8 mouse cellular contexts compared by ENCODE assay signal in the genomic region with DNA sequence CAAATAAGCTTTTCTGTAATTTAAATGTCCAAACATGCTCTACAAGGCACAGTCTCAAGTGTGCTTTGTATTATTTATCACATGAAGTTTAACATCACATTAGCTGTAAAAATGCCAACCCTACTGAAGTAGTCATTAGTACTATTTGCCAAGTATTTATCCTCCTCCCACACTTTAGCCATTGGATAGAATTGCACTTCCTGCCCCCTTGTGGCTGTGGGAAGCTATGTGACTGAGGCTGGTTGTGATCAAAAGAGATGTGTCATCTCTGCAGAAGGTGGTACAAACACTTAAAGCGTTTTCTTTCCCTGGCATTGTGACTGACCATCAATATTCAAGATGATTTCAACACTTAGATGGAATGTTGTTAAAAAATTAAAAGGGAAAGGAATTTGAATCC. TPM values are rescaled to one million over a fixed set of nuclear protein-coding genes. Genes with fewer than 3 reads are reported as not detected.
DNase-seq lines count a peak whose midpoint lies in the region; ATAC-seq and TF ChIP-seq lines count a peak whose summit lies in the region.

No protein-coding gene starts in this region.

- WGBS in hindbrain, postnatal 0 days: 38% methylated on average over 1 of the region's 1 CpGs

- peak; percentile 15 to 24 for DNase-seq in adrenal gland, adult 18-20 months (ENCODE audit: low spot score in 2 of 2)
- DNase-seq in adrenal gland, adult 8-10 months: no peak
- peak; percentile 18 to 22 for DNase-seq in left cerebral cortex, postnatal 10 days (ENCODE audit: extremely low spot score in 1 of 2, low spot score in 2 of 2)
- DNase-seq in left cerebral cortex, postnatal 25 days (ENCODE audit: low spot score in 2 of 2): no peak
- DNase-seq in brain, adult 2 months (ENCODE audit: low read depth, low spot score): peak; percentile 58
- DNase-seq in hindbrain, postnatal 0 days (ENCODE audit: low spot score): peak; percentile 55
- no peak for DNase-seq in thymus, postnatal 25 days

- H3K4me2 ChIP-seq in hindbrain, postnatal 0 days (ENCODE audit: low read depth, low read length): no peak overlapping the region

- peak; percentile 74 for TF ChIP-seq CTCF in hindbrain, postnatal 0 days (IDR thresholded peaks at IDR 0.05; ENCODE audit: low read depth)

- no peak overlapping the region for H3K27ac ChIP-seq in hindbrain, postnatal 0 days

- H3K4me3 ChIP-seq in hindbrain, postnatal 0 days (ENCODE audit: low read length): no peak overlapping the region

- H3K9me3 ChIP-seq in hindbrain, postnatal 0 days (ENCODE audit: low read length): no peaks in the 10 kb centered on the region

- no peak for ATAC-seq in hindbrain, postnatal 0 days
- no peak for ATAC-seq in CD4-positive, CD25-positive, alpha-beta regulatory T cell, adult 4 months

- H3K27me3 ChIP-seq in hindbrain, postnatal 0 days (ENCODE audit: insufficient read depth, low read length): no peaks in the 10 kb centered on the region

- no peak overlapping the region for H3K9ac ChIP-seq in hindbrain, postnatal 0 days (replicated peaks; ENCODE audit: low read length)

- H3K4me1 ChIP-seq in hindbrain, postnatal 0 days (ENCODE audit: insufficient read depth, low read length): no peaks in the 10 kb centered on the region

- no peaks in the 10 kb centered on the region for H3K36me3 ChIP-seq in hindbrain, postnatal 0 days (ENCODE audit: insufficient read depth, low read length)

- intact Hi-C loops in left cerebral cortex, postnatal 10 days (cut with DNase I): loop anchor here (10.0 kb wide), 1 partner anchor 305 kb away; no protein-coding TSS in a partner anchor
- intact Hi-C loops in left cerebral cortex, postnatal 25 days (cut with DNase I): loop anchor here (5.0 kb wide), 1 partner anchor 303 kb away; no protein-coding TSS in a partner anchor

RNA-seq across cellular contexts. Expression of a gene that starts 14.3 kb away (rescaled TPM):
- not detected for total RNA-seq in adrenal gland, adult 18-20 months (2021)
- total RNA-seq in adrenal gland, adult 8-10 months (2022): not detected
- total RNA-seq in left cerebral cortex, postnatal 10 days (2021): 10 to 100 TPM; 17.1 to 19.5 TPM
- 10 to 100 TPM; 18.8 to 20.9 TPM for total RNA-seq in left cerebral cortex, postnatal 25 days (2021)
- 25.5 and 30.9 TPM in 2 replicates for total RNA-seq in hindbrain, postnatal 0 days (2014; rRNA removed)
- polyA plus RNA-seq in hindbrain, postnatal 0 days (2015; fragmentation: Nextera tagmentation; extraction: Ambion mirVana): 25.4 and 26.4 TPM in 2 replicates
- not detected for polyA plus RNA-seq in CD4-positive, CD25-positive, alpha-beta regulatory T cell, adult 4 months (2017; shearing (Covaris generic))

Comparison
In these comparisons a context has a peak if more than half of its experiments do, and no peak if none do; other contexts are left out.
1. DNase-seq: peak in adrenal gland, adult 18-20 months (2 of 2), left cerebral cortex, postnatal 10 days (2 of 2), brain, adult 2 months (single experiment) and hindbrain, postnatal 0 days (single experiment); none in adrenal gland, adult 8-10 months (single experiment), left cerebral cortex, postnatal 25 days (0 of 2) and thymus, postnatal 25 days (single experiment).
2. RNA of a gene that starts 14.3 kb away (total RNA-seq): 25.5 to 30.9 TPM in hindbrain, postnatal 0 days, 18.8 to 20.9 TPM in left cerebral cortex, postnatal 25 days and 17.1 to 19.5 TPM in left cerebral cortex, postnatal 10 days; not detected in adrenal gland, adult 18-20 months and not detected in adrenal gland, adult 8-10 months; every median in the first group is over 10 times any median in the second.